Mouse (Mus musculus): ENCODE results near the gene Arfrp1. TPM values are rescaled to one million over a fixed set of nuclear protein-coding genes. Genes with fewer than 3 reads are reported as not detected.

Gene Arfrp1
- total RNA-seq, 1 experiment = 32.8 TPM

DNA sequence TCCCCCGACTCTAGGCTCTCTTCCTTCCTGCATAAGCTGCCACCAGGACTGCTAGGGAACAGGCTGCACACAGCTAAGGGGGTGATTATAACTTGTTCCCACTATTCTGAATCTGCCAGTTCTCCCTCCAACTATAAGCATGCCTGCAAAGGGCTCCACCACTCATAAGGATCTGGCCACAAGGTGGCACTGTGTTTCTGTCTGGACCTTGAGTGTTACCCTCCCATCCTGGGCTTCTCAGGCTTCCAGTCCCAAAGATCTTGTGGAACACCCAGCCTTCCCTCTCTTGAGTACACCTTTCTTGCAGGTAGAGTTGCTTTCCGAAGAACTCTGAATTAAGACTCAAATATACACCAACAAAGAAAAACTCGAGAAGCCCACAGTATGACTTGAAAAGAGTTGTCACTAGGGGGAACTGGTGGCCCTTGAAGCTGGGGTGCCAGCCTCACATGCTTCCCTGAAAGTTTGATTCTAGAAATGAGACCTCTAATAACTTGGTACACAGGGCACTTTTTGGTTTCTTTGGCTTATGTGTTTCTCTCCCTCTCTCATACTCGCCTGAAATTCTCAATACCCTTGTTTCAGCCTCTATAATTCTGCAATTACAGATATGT, 27.5 kb upstream of the Arfrp1 start:
- in situ Hi-C loops (cut with MboI; ENCODE audit: low sequenced_read_pairs in 2 of 2, unreplicated experiment in 2 of 2) = no loop called here
- Histone ChIP-seq H3K9me3 (ENCODE audit: control insufficient read depth, insufficient read depth, low read depth, low read length) (no peaks in the 10 kb centered on the region), H3K4me3 (ENCODE audit: insufficient read depth in 1 of 2, low read depth in 1 of 2, low read length in 2 of 2, poor library complexity in 1 of 2, severe bottlenecking in 1 of 2) (no peak overlapping the region), H3K36me3 (ENCODE audit: control insufficient read depth, insufficient read depth, low read length, poor library complexity, severe bottlenecking) (no peaks in the 10 kb centered on the region; the same call in 1 of the 2 replicates), H3K9ac (ENCODE audit: insufficient read depth, low read depth, low read length, poor library complexity, severe bottlenecking) (no peak overlapping the region), H3K27ac (ENCODE audit: insufficient read depth, low read depth, low read length, poor library complexity, severe bottlenecking) (no peak overlapping the region), H3K4me1 (ENCODE audit: control insufficient read depth in 2 of 2, insufficient read depth in 2 of 2, low read length in 2 of 2, poor library complexity in 1 of 2) (no peaks in the 10 kb centered on the region)
- peak; percentile 76 for DNase-seq (ENCODE audit: low read depth, low spot score)
- TF ChIP-seq ZC3H11A (IDR thresholded peaks at IDR 0.05; ENCODE audit: borderline replicate concordance, low read depth, low read length) = 0 out of 2 replicates have a peak, but pooled peaks have one; percentile 52
- TF ChIP-seq CHD2 (IDR thresholded peaks at IDR 0.05; ENCODE audit: low read depth, low read length) = no peak

DNA sequence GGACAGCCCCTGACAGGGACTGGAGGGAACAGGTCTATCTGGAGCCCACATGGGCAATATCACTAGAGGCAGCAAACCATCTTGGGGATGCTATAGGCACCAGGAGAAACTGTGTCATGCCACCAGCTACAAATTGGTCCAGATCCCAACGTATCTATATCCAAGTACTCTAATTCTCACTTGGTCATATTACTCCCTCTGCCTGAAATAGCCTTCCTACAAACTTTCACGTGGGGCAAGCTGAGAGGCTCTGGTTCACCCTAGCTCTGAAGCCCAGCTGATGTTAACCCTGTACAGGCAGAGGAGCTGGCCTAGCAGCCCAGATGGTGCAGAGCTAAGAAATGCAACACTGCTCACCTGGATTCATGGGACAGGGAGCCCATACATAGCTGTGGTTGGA, 26.3 kb upstream of the Arfrp1 start:
- H3K9me3 ChIP-seq (ENCODE audit: control insufficient read depth, insufficient read depth, low read depth, low read length) = no peaks in the 10 kb centered on the region
- no peaks in the 10 kb centered on the region for H3K4me1 ChIP-seq (ENCODE audit: control insufficient read depth in 2 of 2, insufficient read depth in 2 of 2, low read length in 2 of 2, poor library complexity in 1 of 2)
- in situ Hi-C loops (cut with MboI; ENCODE audit: low sequenced_read_pairs in 2 of 2, unreplicated experiment in 2 of 2) = no loop called here
- H3K4me3 ChIP-seq (ENCODE audit: insufficient read depth in 1 of 2, low read depth in 1 of 2, low read length in 2 of 2, poor library complexity in 1 of 2, severe bottlenecking in 1 of 2) = no peak overlapping the region
- no peak overlapping the region for H3K9ac ChIP-seq (ENCODE audit: insufficient read depth, low read depth, low read length, poor library complexity, severe bottlenecking)
- H3K36me3 ChIP-seq (ENCODE audit: control insufficient read depth, insufficient read depth, low read length, poor library complexity, severe bottlenecking) = no peaks in the 10 kb centered on the region; the same call in 1 of the 2 replicates
- H3K27ac ChIP-seq (ENCODE audit: insufficient read depth, low read depth, low read length, poor library complexity, severe bottlenecking) = no peak overlapping the region
- no peak for DNase-seq (ENCODE audit: low read depth, low spot score)
- TF ChIP-seq ZC3H11A (IDR thresholded peaks at IDR 0.05; ENCODE audit: borderline replicate concordance, low read depth, low read length) (no peak), HCFC1 (IDR thresholded peaks at IDR 0.05; ENCODE audit: borderline replicate concordance, insufficient read depth, low read length) (no peak), CHD2 (IDR thresholded peaks at IDR 0.05; ENCODE audit: low read depth, low read length) (no peak), MAFK (IDR thresholded peaks at IDR 0.05; ENCODE audit: insufficient read depth, low read depth, low read length) (no peak), ZNF384 (IDR thresholded peaks at IDR 0.05; ENCODE audit: low read depth, low read length) (no peak)

GRCm38 (mm10) chr2:181391022-181391421, 25.8 kb upstream of the Arfrp1 start:
- no peaks in the 10 kb centered on the region for H3K9me3 ChIP-seq (ENCODE audit: control insufficient read depth, insufficient read depth, low read depth, low read length)
- no peaks in the 10 kb centered on the region for H3K4me1 ChIP-seq (ENCODE audit: control insufficient read depth in 2 of 2, insufficient read depth in 2 of 2, low read length in 2 of 2, poor library complexity in 1 of 2)
- no peak for TF ChIP-seq CHD2 (IDR thresholded peaks at IDR 0.05; ENCODE audit: low read depth, low read length)
- no peak for TF ChIP-seq ZC3H11A (IDR thresholded peaks at IDR 0.05; ENCODE audit: borderline replicate concordance, low read depth, low read length)
- no peak for TF ChIP-seq HCFC1 (IDR thresholded peaks at IDR 0.05; ENCODE audit: borderline replicate concordance, insufficient read depth, low read length)
- TF ChIP-seq ZNF384 (IDR thresholded peaks at IDR 0.05; ENCODE audit: low read depth, low read length) = no peak
- TF ChIP-seq MAFK (IDR thresholded peaks at IDR 0.05; ENCODE audit: insufficient read depth, low read depth, low read length) = no peak
- no peak overlapping the region for H3K9ac ChIP-seq (ENCODE audit: insufficient read depth, low read depth, low read length, poor library complexity, severe bottlenecking)
- H3K36me3 ChIP-seq (ENCODE audit: control insufficient read depth, insufficient read depth, low read length, poor library complexity, severe bottlenecking) = no peaks in the 10 kb centered on the region; the same call in 1 of the 2 replicates
- no peak overlapping the region for H3K4me3 ChIP-seq (ENCODE audit: insufficient read depth in 1 of 2, low read depth in 1 of 2, low read length in 2 of 2, poor library complexity in 1 of 2, severe bottlenecking in 1 of 2)
- in situ Hi-C loops (cut with MboI; ENCODE audit: low sequenced_read_pairs in 2 of 2, unreplicated experiment in 2 of 2) = no loop called here
- DNase-seq (ENCODE audit: low read depth, low spot score) = no peak
- H3K27ac ChIP-seq (ENCODE audit: insufficient read depth, low read depth, low read length, poor library complexity, severe bottlenecking) = no peak overlapping the region

DNA sequence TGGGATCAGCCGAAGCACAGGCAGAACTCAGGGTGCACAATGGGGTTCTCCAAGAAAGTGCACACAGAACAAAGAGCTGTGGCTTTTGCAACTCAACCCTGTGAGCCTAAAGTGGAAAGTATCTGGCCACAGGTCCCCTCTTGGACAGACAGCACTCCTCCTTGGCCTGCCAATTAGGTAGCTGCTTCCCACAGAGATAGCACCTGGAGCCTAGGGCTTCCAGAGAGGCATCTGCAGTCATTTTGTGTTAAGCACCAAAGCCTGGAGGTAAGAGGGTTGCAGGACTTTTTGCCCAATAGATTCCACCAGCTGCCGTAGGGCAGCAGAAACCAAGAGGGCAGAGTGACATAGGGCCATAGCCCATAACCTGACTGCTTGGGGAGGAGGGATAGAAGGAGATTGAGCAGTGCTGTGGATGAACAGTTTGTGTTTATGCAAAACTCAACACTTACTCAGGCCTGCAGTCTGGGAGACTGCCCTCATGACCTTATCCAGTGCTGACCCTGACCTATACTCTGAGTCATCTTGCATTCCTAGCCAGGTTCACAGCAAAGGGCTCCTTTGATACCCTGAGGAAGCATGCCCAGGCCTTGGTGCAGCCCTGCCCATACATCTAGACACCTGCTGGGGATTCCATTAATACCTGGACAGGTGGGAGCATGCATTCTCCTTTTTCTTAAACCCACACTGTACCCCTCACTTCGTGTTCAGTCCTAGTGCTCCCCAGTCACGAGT, 25.1 kb upstream of the Arfrp1 start:
- Histone ChIP-seq H3K36me3 (ENCODE audit: control insufficient read depth, insufficient read depth, low read length, poor library complexity, severe bottlenecking) (no peaks in the 10 kb centered on the region; the same call in 1 of the 2 replicates), H3K4me3 (ENCODE audit: insufficient read depth in 1 of 2, low read depth in 1 of 2, low read length in 2 of 2, poor library complexity in 1 of 2, severe bottlenecking in 1 of 2) (no peak overlapping the region), H3K9me3 (ENCODE audit: control insufficient read depth, insufficient read depth, low read depth, low read length) (no peaks in the 10 kb centered on the region), H3K4me1 (ENCODE audit: control insufficient read depth in 2 of 2, insufficient read depth in 2 of 2, low read length in 2 of 2, poor library complexity in 1 of 2) (no peaks in the 10 kb centered on the region), H3K9ac (ENCODE audit: insufficient read depth, low read depth, low read length, poor library complexity, severe bottlenecking) (no peak overlapping the region), H3K27ac (ENCODE audit: insufficient read depth, low read depth, low read length, poor library complexity, severe bottlenecking) (no peak overlapping the region)
- no peak for DNase-seq (ENCODE audit: low read depth, low spot score)
- in situ Hi-C loops (cut with MboI; ENCODE audit: low sequenced_read_pairs in 2 of 2, unreplicated experiment in 2 of 2) = no loop called here
- no peak for TF ChIP-seq MAFK (IDR thresholded peaks at IDR 0.05; ENCODE audit: insufficient read depth, low read depth, low read length)
- TF ChIP-seq CHD2 (IDR thresholded peaks at IDR 0.05; ENCODE audit: low read depth, low read length) = no peak
- no peak for TF ChIP-seq ZC3H11A (IDR thresholded peaks at IDR 0.05; ENCODE audit: borderline replicate concordance, low read depth, low read length)
- TF ChIP-seq ZNF384 (IDR thresholded peaks at IDR 0.05; ENCODE audit: low read depth, low read length) = no peak
